Mouse (Mus musculus) testis, adult 2 months (tissue): ENCODE results near the gene Znrf1. TPM values are rescaled to one million over a fixed set of nuclear protein-coding genes. Genes with fewer than 3 reads are reported as not detected.

Source experiments
- H3K27ac ChIP-seq: fragments of 200-500 bp; 2 replicates; pipeline ENCODE4 v1.5.1; 2012; ENCODE audit warnings: low read depth, low read length; ENCODE audit not compliant: control insufficient read depth, insufficient read depth
- H3K27me3 ChIP-seq: fragments of 200-500 bp; 2 replicates; pipeline ENCODE4 v1.6.1; 2012; ENCODE audit warnings: mild to moderate bottlenecking, low read length, moderate library complexity; ENCODE audit not compliant: control insufficient read depth, insufficient read depth
- H3K36me3 ChIP-seq: fragments of 200-500 bp; 2 replicates; pipeline ENCODE4 v1.6.1; 2012; ENCODE audit warnings: mild to moderate bottlenecking, low read length; ENCODE audit not compliant: control insufficient read depth, insufficient read depth
- H3K4me1 ChIP-seq: fragments of 200-500 bp; 2 replicates; pipeline ENCODE4 v1.6.1; 2012; ENCODE audit warnings: low read length; ENCODE audit not compliant: control insufficient read depth, insufficient read depth
- H3K4me3 ChIP-seq: fragments of 200-500 bp; 2 replicates; pipeline ENCODE4 v1.5.1; 2012; ENCODE audit warnings: low read depth, mild to moderate bottlenecking, low read length, moderate library complexity, mixed read lengths; ENCODE audit not compliant: control insufficient read depth
- CTCF ChIP-seq: fragments of 200-500 bp; IDR thresholded peaks from 2 replicates; pipeline ENCODE4 v1.5.1; 2012; ENCODE audit warnings: low read depth, mild to moderate bottlenecking, inconsistent platforms, low read length, moderate library complexity; ENCODE audit not compliant: control insufficient read depth, insufficient read depth, insufficient replicate concordance
- POLR2A ChIP-seq: fragments of 200-500 bp; IDR thresholded peaks from 2 replicates; pipeline ENCODE4 v1.6.1; 2012; ENCODE audit warnings: low read depth, mild to moderate bottlenecking, inconsistent platforms, low read length, moderate library complexity; ENCODE audit not compliant: control insufficient read depth
- polyA plus RNA-seq: library from polyadenylated mRNA; depleted of rRNA; stranded (reverse); fragments of >200 nt; gene quantifications from 2 replicates; pipeline ENCODE4 v1.2.3, GENCODE M21; 2012

Gene Znrf1
- polyA plus RNA-seq, 1 experiment = 95.0 TPM

- TF ChIP-seq POLR2A (peak; percentile 65; the same call in 1 of the 2 replicates), CTCF (no peak)
- peak within 1 kb of the TSS; percentile 87 for H3K27ac ChIP-seq
Measured at GRCm38 (mm10) chr8:111521713-111522429, 14.0 kb upstream of the Znrf1 start, which contains the start of gene Wdr59. TSS of gene Wdr59 (minus strand) at chr8:111522092.

GRCm38 (mm10) chr8:111526403-111527024 lies 9.4 kb upstream of the Znrf1 start:
- Histone ChIP-seq H3K36me3 (no peaks in the 10 kb centered on the region), H3K27me3 (no peaks in the 10 kb centered on the region), H3K4me1 (peaks cover under 1% of the 10 kb centered on the region; the same call in 1 of the 2 replicates), H3K4me3 (no peak overlapping the region), H3K27ac (no peak overlapping the region)
- TF ChIP-seq CTCF (no peak), POLR2A (no peak)

More at GRCm38 (mm10) chr8:111521713-111522429, 14.0 kb upstream of the Znrf1 start, which contains the start of gene Wdr59:
- no peaks in the 10 kb centered on the region for H3K36me3 ChIP-seq
- H3K27me3 ChIP-seq = no peaks in the 10 kb centered on the region
- peak within 1 kb of the TSS; percentile 91 for H3K4me3 ChIP-seq
- peaks cover 4% of the 10 kb centered on the region; the same call in 1 of the 2 replicates for H3K4me1 ChIP-seq

- Histone ChIP-seq H3K36me3 (no peaks in the 10 kb centered on the region), H3K27me3 (no peaks in the 10 kb centered on the region), H3K4me3 (no peak overlapping the region), H3K4me1 (no peaks in the 10 kb centered on the region), H3K27ac (no peak overlapping the region)
- TF ChIP-seq POLR2A = no peak
- no peak for TF ChIP-seq CTCF
Measured at GRCm38 (mm10) chr8:111527149-111527548, 8.7 kb upstream of the Znrf1 start.

- H3K27me3 ChIP-seq = no peaks in the 10 kb centered on the region
- no peak overlapping the region for H3K4me3 ChIP-seq
- no peak overlapping the region for H3K27ac ChIP-seq
- TF ChIP-seq POLR2A = no peak
- no peak for TF ChIP-seq CTCF
- no peaks in the 10 kb centered on the region for H3K4me1 ChIP-seq
- no peaks in the 10 kb centered on the region for H3K36me3 ChIP-seq
Measured at GRCm38 (mm10) chr8:111528071-111528470, 7.8 kb upstream of the Znrf1 start.

- no peak for TF ChIP-seq POLR2A
- TF ChIP-seq CTCF = no peak
- H3K36me3 ChIP-seq = no peaks in the 10 kb centered on the region
Measured at GRCm38 (mm10) chr8:111531191-111531590, 4.7 kb upstream of the Znrf1 start.

GRCm38 (mm10) chr8:111531621-111532020 lies 4.3 kb upstream of the Znrf1 start:
- H3K4me3 ChIP-seq = no peak overlapping the region
- TF ChIP-seq CTCF = no peak
- TF ChIP-seq POLR2A = no peak
- H3K36me3 ChIP-seq = no peaks in the 10 kb centered on the region
- no peak overlapping the region for H3K27ac ChIP-seq
- H3K4me1 ChIP-seq = peaks cover 2% of the 10 kb centered on the region; the same call in 1 of the 2 replicates
- H3K27me3 ChIP-seq = no peaks in the 10 kb centered on the region

More at GRCm38 (mm10) chr8:111531191-111531590, 4.7 kb upstream of the Znrf1 start:
- Histone ChIP-seq H3K27ac (no peak overlapping the region), H3K4me1 (peaks cover 2% of the 10 kb centered on the region; the same call in 1 of the 2 replicates), H3K4me3 (no peak overlapping the region), H3K27me3 (no peaks in the 10 kb centered on the region)

GRCm38 (mm10) chr8:111533503-111533902 lies 2.4 kb upstream of the Znrf1 start:
- no peak overlapping the region for H3K4me3 ChIP-seq
- TF ChIP-seq CTCF (no peak), POLR2A (no peak)

More at GRCm38 (mm10) chr8:111533503-111533902, 2.4 kb upstream of the Znrf1 start:
- H3K27me3 ChIP-seq = no peaks in the 10 kb centered on the region
- no peaks in the 10 kb centered on the region for H3K36me3 ChIP-seq
- no peak overlapping the region for H3K27ac ChIP-seq
- H3K4me1 ChIP-seq = peaks cover 7% of the 10 kb centered on the region
